Mouse (Mus musculus) hematopoietic stem cell, adult 5-6 weeks (primary cell): ENCODE measurements around the gene Gm20920. TPM values are rescaled to one million over a fixed set of nuclear protein-coding genes. Genes with fewer than 3 reads are reported as not detected.
"Not testable (repeated sequence)": the region's sequence is repeated elsewhere in the genome, so short reads cannot be mapped to it uniquely, and the experiment has no call there.

Source experiments
- ATAC-seq, 2 experiments: fragments of 125-278 bp in 1 of 2; replicated peaks in 1 of 2; 2 replicates each; pipeline ENCODE4 v1.8.0; 2016 to 2017; ENCODE audit warnings: inconsistent platforms in 2 of 2, mild to moderate bottlenecking in 2 of 2, moderate number of reproducible peaks in 2 of 2, low read depth in 1 of 2, moderate TSS enrichment in 1 of 2; ENCODE audit not compliant: low FRiP score in 2 of 2, poor library complexity in 2 of 2, severe bottlenecking in 2 of 2, insufficient read depth in 1 of 2, low TSS enrichment in 1 of 2
- total RNA-seq: library from RNA; stranded (forward); fragments of 172-1452, 232-1000 nt; gene quantifications from 2 replicates; pipeline ENCODE4 v1.2.3, GENCODE M21; 2017

Gm20920 gene
- not detected in 2 replicates for total RNA-seq

- not testable (repeated sequence) for ATAC-seq
Observed at GRCm38 (mm10) chrY:51851820-51852219, at the start of gene Gm20920. TSS of gene Gm20920 (plus strand) at chrY:51852120.
